Mouse (Mus musculus) large intestine, adult 2 months (tissue): Measurements from ENCODE around the gene Tpm4. TPM values are rescaled to one million over a fixed set of nuclear protein-coding genes. Genes with fewer than 3 reads are reported as not detected.
A peak's percentile ranks its signal among the peaks of the same experiment; 100 is the strongest.
"Not testable (repeated sequence)": the region's sequence is repeated elsewhere in the genome, so short reads cannot be mapped to it uniquely, and the experiment has no call there.

Experiments used
- DNase-seq: peaks from one replicate; pipeline ENCODE4 v3.0.0-alpha.2; 2012; ENCODE audit warnings: low read depth, low spot score
- WGBS: fragments of 180-500 bp; shearing (Covaris S2); methylation state at CpG from one replicate; pipeline ENCODE4 v1.1.7; 2018; 5-methylcytosine and 5-hydroxymethylcytosine counted together
- polyA plus RNA-seq: library from polyadenylated mRNA; depleted of rRNA; stranded (reverse); fragments of >200 nt; gene quantifications from 2 replicates; pipeline ENCODE4 v1.2.3, GENCODE M21; 2012; rRNA removed

Tpm4 gene
- polyA plus RNA-seq: 43.5 and 47.4 TPM in 2 replicates

DNA sequence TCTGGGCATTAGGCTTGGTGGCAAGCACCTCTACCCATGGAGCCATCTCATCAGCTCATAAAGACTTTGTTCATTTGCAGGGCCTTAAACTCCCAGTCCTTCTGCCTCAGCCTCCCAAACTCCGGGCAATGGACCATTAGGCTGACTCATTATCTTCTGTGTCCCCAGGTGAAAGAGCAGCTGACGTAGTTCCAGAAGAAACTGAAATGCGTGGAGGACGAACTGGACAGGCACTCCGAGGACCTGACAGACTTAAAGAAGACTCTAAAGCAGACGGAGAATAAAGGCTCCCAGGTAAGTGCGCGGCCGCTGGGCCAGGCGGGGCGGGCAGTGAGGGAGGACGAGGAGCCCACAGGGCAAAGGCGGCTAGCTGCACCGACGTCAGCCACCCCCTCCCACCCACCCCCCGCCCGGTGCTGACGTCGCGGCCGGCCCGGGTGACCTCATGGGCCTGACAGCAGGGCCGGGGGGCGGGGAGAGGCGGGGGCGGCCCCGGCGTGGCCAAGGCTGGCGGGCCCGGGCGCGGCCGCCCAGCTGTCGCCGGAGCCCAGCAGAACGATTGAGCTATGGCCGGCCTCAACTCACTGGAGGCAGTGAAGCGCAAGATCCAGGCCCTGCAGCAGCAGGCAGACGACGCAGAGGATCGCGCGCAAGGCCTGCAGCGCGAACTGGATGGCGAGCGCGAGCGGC lies at the start of gene Tpm4:
Tpm4 (plus strand) TSS at position 220 of the 690 bp plus-strand sequence.
- WGBS: under 1% methylated on average over 48 of the region's 49 CpGs
- no peak for DNase-seq

DNA sequence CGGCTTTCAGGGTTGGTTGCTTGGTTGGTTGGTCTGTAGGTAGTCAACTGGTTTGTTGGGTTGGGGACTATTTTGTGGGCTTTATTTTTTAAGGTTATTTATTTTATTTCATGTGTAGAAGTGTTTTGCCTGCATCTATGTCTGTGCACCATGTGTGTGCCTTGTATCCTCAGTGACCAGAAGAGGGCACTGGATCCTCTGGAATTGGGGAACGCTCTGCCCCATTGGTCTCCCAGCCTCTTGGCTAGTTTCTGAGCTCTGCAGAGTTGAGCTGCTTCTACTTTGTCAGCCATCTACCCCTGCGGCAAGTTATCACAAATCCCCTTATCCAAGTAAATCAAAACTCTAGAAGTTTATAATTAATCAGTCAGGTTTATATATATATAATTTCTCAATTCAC lies 47.2 kb upstream of the Tpm4 start:
- DNase-seq: not testable (repeated sequence)
- WGBS: 88% methylated on average over 3 of the region's 3 CpGs

DNA sequence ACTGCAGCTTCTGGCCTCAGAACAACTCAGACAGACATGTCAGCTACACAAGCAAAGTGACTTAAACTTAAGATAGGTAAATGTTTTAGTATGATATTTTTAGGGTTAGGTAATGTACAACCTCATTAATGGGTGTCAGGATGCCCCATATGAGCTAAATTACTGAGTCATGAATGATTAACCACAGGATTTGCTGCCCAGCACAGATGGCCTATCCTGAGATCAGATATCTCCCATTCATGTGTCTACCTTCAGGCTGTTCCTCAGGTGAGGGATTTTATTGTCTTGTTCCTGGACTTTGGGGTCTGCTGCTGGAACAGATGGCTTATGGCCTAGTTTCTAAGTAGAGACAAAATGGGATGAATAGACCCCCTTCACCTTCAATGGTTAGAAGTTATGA lies 38.1 kb upstream of the Tpm4 start:
- not testable (repeated sequence) for DNase-seq

DNA sequence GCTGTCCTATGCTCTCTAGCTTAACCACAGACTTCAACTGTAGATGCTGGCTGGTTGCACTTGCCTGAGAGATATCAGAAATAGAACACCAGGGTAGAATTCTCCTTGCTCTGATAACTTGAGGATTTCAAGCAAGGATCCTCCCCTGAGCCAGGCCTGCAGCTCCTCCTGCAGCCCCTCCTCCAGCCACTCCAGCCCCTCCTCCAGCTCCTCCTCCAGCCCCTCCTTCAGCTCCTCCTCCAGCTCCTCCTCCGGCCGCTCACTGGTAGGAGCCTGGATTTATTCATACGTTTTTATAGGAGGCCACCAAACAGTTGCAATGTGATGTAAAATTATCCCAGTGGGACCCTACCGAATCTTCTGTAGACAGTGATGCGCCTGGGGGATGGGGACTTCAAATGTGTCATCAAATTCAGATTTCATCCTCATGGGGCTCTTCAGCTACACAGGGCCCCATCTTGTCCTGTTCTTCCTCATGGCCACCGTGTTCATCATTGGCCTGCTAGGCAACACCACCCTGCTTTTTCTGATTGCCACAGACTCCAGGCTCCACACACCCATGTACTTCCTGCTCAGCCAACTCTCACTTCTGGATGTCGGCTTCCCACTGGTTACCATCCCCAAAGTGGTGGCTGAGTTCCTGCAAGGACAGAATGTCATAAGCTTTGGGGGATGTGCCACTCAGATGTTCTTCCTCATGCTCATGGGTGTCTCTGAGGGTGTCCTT lies 35.2 kb upstream of the Tpm4 start:
- 54% methylated on average over 6 of the region's 7 CpGs for WGBS
- not testable (repeated sequence) for DNase-seq

DNA sequence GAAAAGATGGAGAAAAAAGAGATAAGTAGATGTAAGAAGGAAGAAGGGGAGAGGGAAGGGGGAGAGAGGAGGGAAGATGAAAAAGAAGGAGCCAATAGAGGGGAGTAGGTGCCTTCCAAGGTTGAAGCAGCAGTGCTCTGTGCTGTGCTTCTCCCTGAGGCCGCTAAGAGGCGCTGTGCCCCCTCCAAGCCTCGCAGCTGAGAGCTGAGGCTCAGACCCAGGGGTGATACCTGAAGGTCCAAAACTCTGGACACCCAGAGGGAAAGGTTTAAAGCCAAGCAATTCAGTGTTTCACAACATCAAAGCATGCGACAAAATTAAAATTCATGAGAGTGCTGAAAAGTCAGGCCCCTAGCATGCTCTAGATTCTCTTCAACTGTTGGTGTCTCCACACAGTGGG lies 29.6 kb upstream of the Tpm4 start:
- WGBS: 19% methylated on average over 4 of the region's 4 CpGs
- no peak for DNase-seq

DNA sequence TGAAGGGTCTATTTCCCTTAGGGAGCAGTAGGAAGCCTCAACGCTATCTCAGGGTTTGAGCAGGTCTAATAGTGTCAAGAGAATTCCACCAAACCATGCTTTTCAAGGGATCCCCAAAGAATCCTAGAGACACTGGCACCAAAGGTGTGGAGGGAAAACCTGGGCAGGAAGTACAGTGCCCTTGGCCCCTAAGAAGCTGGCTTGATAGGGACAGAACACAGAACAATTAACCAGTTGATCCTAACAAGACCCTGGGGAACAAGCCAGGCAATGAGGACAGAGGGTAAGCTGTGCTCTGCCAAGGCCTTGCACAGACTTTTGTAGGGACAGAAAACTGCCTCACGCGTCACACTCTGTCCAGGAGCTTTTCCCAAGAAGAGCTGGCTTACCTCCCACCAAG lies 28.0 kb upstream of the Tpm4 start, which contains the start of gene Olfr374:
Olfr374 (plus strand) TSS at position 301 of the 400 bp plus-strand sequence.
- no peak for DNase-seq

DNA sequence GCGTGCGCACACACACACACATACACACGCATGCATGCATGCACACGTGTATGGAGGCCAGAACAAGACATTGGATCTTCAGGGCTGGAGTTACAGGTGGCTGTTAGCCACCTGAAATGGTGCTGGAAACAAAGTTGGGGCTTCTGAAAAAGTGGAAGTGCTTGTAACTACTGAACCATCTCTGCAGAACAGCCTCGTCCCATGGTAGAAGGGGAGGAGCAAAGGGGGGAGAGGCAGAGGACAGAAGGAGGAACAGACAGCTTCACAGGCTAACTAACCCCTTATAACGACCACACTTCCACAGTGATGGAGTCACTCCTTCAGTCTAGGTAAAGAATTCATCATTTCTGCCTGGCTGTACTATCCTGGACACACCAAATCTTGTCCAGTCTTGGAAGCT lies 23.9 kb upstream of the Tpm4 start:
- WGBS: 67% methylated on average over 6 of the region's 6 CpGs
- DNase-seq: no peak

More for the DNA sequence above, 28.0 kb upstream of the Tpm4 start, which contains the start of gene Olfr374:
- 76% methylated on average over 3 of the region's 3 CpGs for WGBS

DNA sequence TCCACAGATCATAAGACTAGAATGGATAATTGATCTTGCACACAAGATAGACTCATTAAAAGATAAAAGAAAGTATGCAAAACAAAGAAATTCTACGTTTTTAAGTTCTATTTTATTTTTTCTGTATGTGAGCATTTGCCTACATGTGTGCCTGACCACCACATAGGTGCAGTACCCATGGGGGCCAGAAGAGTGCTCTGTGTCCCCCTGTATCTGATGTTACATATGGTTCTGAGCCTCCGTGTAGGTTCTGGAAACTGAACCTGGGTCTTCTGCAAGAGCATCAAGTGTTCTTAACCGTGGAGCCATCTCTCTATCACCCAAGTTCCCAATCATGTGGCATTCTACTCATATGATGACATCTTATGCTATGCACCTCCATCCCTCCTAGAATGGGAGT lies 22.3 kb upstream of the Tpm4 start:
- WGBS: 67% methylated on average over 3 of the region's 3 CpGs
- no peak for DNase-seq

DNA sequence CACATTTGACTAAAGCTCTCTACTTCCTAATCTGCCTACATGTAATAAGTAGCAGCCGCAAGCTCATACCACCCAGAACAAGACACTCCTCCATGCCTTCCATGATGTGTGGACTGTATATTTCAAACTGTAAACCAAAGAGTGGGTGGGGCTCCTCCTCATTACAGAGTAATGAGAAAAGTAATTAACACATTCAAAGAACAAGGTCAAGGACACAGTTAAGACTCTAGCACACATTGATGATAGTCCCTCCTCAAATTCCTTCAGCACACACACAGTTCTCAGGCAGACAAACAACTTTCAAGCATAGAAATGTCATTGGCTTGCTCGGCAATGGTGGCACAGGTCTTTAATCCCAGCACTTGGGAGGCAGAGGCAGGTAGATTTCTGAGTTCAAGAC lies 19.6 kb upstream of the Tpm4 start:
- WGBS: 79% methylated on average over 2 of the region's 2 CpGs
- DNase-seq: no peak

DNA sequence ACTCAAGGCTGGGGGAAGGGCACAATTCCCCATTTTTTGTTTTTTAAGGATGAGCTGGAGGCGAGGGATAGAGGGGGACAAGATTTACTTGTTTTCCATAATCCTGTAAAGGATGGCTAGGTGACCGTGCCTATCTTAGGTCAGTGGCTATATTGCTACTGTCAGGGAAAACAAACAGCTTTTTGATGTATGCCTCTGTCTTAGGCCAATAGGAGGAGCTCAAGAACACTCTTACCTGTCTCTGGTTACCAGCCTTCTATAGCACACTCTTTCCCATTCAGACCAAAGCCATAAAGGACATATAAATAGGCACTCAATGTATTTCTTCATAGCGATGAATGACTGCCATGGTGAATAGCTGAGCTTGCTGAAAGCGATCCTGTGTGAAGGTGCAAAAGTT lies 16.2 kb upstream of the Tpm4 start:
- no peak for DNase-seq
- WGBS: 50% methylated on average over 4 of the region's 4 CpGs

DNA sequence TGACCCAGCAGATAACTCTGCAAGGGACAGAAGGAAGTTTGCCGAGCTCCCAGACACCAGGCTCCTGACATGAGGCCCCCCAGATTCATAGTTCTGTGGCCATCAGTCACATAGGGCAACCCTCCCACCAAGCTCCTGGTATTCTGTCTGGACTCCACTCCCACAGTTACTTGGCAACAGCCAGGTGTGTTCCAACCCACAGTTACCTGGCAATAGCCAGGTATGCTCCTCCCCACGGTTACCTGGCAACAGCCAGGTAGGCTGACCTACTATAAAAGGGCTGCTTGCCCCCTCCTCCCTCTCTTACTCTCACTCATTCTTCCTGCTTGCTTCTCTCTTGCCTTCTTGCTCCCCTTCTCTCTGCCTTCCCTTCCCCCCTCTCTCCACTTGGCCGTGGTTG lies 13.3 kb upstream of the Tpm4 start:
- 29% methylated on average over 3 of the region's 3 CpGs for WGBS
- DNase-seq: not testable (repeated sequence)

DNA sequence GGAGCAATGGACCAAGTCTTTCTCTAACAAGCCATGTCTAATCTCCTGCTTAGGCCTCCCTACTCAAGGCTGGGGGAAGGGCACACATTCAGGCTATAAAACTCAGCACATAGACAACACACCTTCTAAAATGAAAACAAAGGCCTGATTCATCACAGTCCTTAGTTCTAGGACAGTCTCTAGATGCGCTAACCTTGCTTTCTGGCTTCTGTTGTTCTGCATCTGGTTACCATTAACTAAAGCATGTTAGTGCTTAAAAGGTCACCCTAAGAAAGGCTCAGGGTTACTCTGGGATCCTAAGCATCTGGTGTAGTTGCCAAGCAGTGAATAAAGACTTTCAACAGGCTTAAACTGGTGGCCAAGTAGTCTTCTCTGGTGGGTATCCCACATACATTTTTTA lies 12.8 kb upstream of the Tpm4 start:
- 52% methylated on average over 1 of the region's 1 CpGs for WGBS
- no peak for DNase-seq

DNA sequence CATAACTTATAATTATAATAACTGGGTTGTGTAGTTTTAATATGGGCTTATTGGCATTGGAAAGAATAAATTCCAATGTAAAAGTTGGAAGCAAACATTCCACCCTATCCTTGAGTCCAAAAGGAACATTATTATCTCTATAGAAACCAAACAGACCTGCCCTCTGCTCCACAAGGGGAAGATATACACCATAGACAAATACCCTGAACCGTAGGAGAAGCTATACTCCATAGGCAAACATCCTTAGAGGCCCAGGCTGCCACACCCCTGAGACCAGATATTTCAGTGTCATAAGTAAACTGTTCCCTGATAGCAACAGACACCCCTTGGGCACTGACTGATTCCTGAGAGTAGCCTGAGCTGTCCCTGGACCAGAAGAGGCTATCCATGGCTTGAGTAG lies 6.9 kb upstream of the Tpm4 start:
- no peak for DNase-seq
- WGBS: 30% methylated on average over 1 of the region's 1 CpGs

DNA sequence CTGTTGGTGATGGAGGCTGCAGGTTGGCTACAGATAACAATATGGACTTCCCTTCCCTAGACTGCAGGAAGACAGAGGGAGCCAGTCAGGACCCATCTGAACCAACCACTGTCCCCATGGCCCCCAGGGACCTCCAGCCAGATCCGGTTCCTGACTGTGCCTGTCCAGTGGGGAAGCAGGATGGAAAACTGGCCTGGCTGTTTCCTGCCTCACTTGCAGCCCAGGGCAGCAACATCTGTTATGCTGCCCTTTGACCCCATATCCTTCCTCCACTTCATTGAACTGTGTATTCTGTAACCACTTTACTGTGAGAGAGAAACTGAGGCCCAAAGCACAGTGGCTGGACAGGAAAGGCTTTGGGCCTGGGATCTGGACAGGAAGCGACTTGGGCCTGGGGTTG lies 3.5 kb upstream of the Tpm4 start:
- 84% methylated on average over 2 of the region's 2 CpGs for WGBS
- no peak for DNase-seq

DNA sequence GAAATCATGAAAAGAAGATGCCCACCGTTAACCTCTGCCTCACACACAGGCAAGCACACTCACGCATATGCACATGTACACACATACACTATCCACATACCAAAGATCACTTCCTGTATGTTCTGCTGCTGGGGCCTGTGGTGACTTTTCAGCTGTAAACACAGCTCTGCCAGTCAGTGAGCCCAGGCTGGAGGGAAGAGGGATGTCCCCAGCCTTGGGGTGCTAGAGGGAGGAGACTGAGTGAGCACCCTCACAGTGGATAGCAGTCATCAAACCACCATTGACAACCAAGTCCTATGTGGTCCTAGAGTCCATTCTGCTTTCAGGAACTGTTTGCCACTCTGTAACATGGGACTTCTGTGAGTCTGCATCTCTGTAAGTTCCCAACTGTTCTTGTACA lies 2.9 kb upstream of the Tpm4 start:
- DNase-seq: no peak
- 73% methylated on average over 2 of the region's 2 CpGs for WGBS

DNA sequence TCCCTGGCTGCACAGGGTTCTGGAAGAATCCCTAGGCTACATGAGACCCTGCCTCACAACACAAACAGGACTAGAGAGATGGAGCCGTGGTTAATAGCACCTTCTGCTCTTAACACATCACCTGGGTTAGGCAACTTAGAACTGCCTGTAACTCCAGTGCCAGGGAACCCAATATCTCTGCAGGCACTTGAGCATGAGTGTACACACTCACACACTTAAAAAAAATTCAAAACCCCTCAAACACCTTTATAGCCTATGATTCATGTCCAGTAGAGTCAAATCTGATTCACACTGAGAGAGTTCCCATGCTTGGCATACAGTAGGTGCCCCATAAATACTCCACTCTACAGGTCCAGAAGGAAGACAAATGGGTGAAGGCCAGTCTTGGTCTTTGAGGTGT lies 2.4 kb upstream of the Tpm4 start:
- WGBS: 83% methylated on average over 1 of the region's 1 CpGs
- no peak for DNase-seq

DNA sequence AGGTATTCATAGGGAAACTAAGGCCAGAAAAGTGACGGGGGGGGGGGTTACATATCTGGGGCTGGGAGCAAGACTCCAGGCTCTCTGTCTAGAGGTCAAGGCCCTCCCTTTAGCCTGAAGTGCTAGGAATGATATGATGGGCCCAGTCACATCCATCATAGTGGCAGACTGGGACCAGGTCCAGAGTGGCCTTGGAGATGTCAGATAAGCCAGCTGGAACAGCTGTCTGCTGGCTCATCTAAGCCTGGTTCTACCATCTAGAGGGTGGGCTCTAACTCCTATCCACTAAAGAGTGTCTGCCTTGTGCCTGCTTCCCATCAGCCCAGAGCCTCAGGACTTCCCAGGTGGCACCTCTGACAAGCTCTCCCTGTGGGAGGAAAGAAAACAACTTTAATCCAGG lies 1.9 kb upstream of the Tpm4 start:
- 77% methylated on average over 1 of the region's 1 CpGs for WGBS

DNA sequence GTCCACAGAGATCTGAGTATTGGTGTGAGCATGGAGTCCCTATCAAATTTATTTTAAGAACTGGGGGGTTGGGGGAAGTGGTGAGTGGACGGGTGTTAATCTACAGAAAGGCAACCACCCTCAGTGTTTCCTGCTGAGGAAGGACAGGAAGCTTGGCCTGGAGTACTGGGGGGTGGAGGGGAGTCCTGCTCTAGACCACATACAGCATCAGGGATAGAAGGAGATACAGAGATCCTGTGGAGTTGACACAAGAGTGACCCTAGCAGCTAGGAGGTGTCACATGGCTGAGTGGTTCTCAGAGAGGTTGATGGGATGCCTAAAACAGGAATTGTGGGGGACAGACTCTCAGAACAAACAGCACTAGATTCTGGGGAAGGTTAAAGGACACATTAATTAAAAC lies 1.3 kb upstream of the Tpm4 start:
- WGBS: 68% methylated on average over 1 of the region's 1 CpGs
- no peak for DNase-seq

More for the DNA sequence above, 1.9 kb upstream of the Tpm4 start:
- DNase-seq: no peak

DNA sequence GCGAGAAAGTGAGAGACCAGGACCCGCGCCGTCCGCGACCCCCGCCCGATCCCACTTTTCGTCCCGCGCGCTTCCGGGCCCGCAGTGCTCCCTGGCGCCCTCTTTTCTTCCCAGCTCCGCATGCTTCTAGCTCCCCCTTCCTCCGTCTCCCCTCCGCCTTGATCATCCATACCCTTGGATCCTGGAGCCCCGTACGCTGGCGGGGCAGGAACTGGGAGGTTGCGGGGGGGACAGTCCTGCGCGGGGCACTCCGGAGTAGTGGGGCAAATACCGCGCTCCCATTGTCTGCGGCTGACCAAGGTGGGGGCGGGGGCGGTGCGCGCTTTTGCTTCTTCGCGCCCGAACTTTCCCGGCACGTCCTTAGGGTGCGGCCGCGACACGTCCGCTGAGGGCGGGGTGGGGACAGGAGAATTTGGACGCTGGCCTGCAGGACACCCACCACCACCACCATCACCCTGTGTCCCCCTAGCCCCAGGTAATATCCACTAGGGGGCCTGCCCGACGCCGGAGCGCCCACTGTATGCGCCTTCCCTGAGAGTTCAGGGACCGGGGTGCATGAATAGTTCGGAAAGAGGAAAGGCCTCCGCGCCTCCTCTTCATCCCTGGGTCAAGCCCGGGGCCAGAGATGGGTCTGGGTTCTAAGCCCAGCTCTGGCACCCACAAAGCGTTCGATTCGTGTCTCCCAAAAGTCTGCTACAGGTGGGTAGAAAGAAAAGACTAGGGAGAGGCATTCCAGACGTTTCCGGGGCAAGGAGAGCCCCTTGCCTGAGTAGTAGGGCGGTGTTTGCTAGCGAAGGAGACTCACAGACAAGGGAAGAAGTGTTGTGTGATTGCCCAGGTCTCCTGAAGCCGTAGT lies 899 bp downstream of the Tpm4 start:
- no peak for DNase-seq
- under 1% methylated on average over 62 of the region's 62 CpGs for WGBS

DNA sequence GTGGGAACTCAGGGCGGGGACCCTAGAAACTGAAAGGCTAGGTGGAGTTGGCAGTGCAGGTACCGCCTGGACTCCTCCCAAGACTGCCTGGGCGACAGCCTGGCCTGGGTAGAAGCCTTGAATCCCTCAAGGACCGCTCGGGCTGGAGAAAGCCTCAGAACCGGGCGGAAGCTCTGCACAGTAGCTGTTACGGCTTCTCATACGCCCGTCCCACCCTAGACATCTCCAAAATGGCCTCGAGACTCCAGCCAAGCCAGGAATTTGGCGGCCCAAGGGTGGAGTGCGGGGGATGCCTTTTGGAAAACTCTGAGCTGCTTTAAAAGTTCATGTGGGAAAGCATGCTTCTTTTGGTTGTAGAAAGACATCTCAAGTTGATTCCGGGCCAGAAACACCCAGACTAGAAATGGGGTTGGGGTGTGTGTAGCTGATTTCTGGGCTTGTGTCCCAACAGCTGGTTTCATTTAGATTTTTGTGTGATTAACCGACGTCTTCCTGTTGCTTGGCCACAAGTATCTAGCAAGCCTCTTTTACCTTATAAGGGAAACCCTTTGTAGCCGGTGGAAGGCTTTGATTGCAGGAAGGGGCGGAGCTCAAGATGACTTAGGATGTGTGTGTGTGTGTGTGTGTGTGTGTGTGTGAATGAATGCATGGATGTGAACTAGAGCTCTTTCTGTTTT lies 1.7 kb downstream of the Tpm4 start:
- WGBS: under 1% methylated on average over 18 of the region's 18 CpGs
- peak; percentile 44 for DNase-seq
